Mouse (Mus musculus) spleen, postnatal 4 days (tissue): ENCODE results near the gene Celsr3.
A peak's percentile ranks its signal among the peaks of the same experiment; 100 is the strongest.

ENCODE experiments used
- DNase-seq, 2 experiments: peaks; one replicate each; pipeline ENCODE4 v3.0.0; 2022; ENCODE audit warnings: low spot score in 2 of 2

Gene Celsr3

GRCm38 (mm10) chr9:108825820-108826699 is at the start of gene Celsr3:
Celsr3 (plus strand) TSS chr9:108826320.
- peak in 1 of 2 experiments; percentile 63 for DNase-seq

- no peak for DNase-seq
These were observed 49.5 kb upstream of the Celsr3 start for GRCm38 (mm10) chr9:108776614-108777013.

- DNase-seq: no peak
These were observed 48.8 kb upstream of the Celsr3 start for GRCm38 (mm10) chr9:108777276-108777675.

GRCm38 (mm10) chr9:108780959-108781358 is 45.2 kb upstream of the Celsr3 start:
- DNase-seq: no peak

- DNase-seq: no peak
These were observed 44.2 kb upstream of the Celsr3 start for GRCm38 (mm10) chr9:108781891-108782290.

- DNase-seq: no peak
These were observed 43.1 kb upstream of the Celsr3 start for GRCm38 (mm10) chr9:108782836-108783547.

- peak; percentile 94 to 97 for DNase-seq
These were observed 42.3 kb upstream of the Celsr3 start, which contains the start of gene Ip6k2 for GRCm38 (mm10) chr9:108783548-108784463. Ip6k2 (plus strand) TSS chr9:108783796.

GRCm38 (mm10) chr9:108785416-108785815 is 40.7 kb upstream of the Celsr3 start:
- DNase-seq: no peak

GRCm38 (mm10) chr9:108786494-108786893 is 39.6 kb upstream of the Celsr3 start:
- no peak for DNase-seq

- no peak for DNase-seq
These were observed 39.0 kb upstream of the Celsr3 start for GRCm38 (mm10) chr9:108787080-108787479.

- DNase-seq: no peak
These were observed 37.4 kb upstream of the Celsr3 start for GRCm38 (mm10) chr9:108788713-108789112.

- DNase-seq: no peak
These were observed 33.8 kb upstream of the Celsr3 start for GRCm38 (mm10) chr9:108792307-108792706.

- no peak for DNase-seq
These were observed 33.4 kb upstream of the Celsr3 start for GRCm38 (mm10) chr9:108792730-108793129.

GRCm38 (mm10) chr9:108795281-108795680 is 30.8 kb upstream of the Celsr3 start:
- DNase-seq: no peak

- peak; percentile 73 to 80 for DNase-seq
These were observed 30.4 kb upstream of the Celsr3 start for GRCm38 (mm10) chr9:108795762-108796161.

- DNase-seq: no peak
These were observed 29.7 kb upstream of the Celsr3 start for GRCm38 (mm10) chr9:108796351-108796981.

GRCm38 (mm10) chr9:108797477-108797876 is 28.6 kb upstream of the Celsr3 start:
- no peak for DNase-seq

- no peak for DNase-seq
These were observed 27.5 kb upstream of the Celsr3 start for GRCm38 (mm10) chr9:108798508-108799075.

GRCm38 (mm10) chr9:108799564-108799963 is 26.6 kb upstream of the Celsr3 start:
- no peak for DNase-seq

GRCm38 (mm10) chr9:108805768-108806167 is 20.4 kb upstream of the Celsr3 start:
- DNase-seq: peak in 1 of 2 experiments; percentile 66

GRCm38 (mm10) chr9:108806379-108806778 is 19.7 kb upstream of the Celsr3 start:
- DNase-seq: peak in 1 of 2 experiments; percentile 58
